Mouse (Mus musculus) hindbrain, embryonic 10.5 days (tissue): ENCODE measurements around the gene E2f3. TPM values are rescaled to one million over a fixed set of nuclear protein-coding genes. Genes with fewer than 3 reads are reported as not detected.

Experiments used
- DNase-seq: peaks from one replicate; pipeline ENCODE4 v3.0.0-alpha.2; 2017; ENCODE audit warnings: low spot score
- H3K27ac ChIP-seq: fragments of 300-500 bp; sonication (generic); 2 replicates; pipeline ENCODE4 v1.5.1; 2016; ENCODE audit warnings: mild to moderate bottlenecking, moderate library complexity
- H3K27me3 ChIP-seq: fragments of 300-500 bp; sonication (generic); 2 replicates; pipeline ENCODE4 v1.6.1; 2016; ENCODE audit warnings: mild to moderate bottlenecking; ENCODE audit not compliant: poor library complexity, insufficient read depth, severe bottlenecking
- H3K36me3 ChIP-seq: fragments of 300-500 bp; sonication (generic); 2 replicates; pipeline ENCODE4 v1.6.1; 2016; ENCODE audit warnings: mild to moderate bottlenecking, moderate library complexity
- H3K4me1 ChIP-seq: fragments of 300-500 bp; sonication (generic); replicated peaks from 2 replicates; pipeline ENCODE4 v1.6.1; 2016; ENCODE audit warnings: mild to moderate bottlenecking
- H3K4me3 ChIP-seq: fragments of 300-500 bp; sonication (generic); 2 replicates; pipeline ENCODE4 v1.5.1; 2016; ENCODE audit warnings: mild to moderate bottlenecking, moderate library complexity
- H3K9me3 ChIP-seq: fragments of 300-500 bp; sonication (generic); 2 replicates; pipeline ENCODE4 v1.6.1; 2016; ENCODE audit warnings: mild to moderate bottlenecking, moderate library complexity
- WGBS: fragments of 180-500 bp; shearing (Covaris S2); methylation state at CpG from one replicate; pipeline ENCODE4 v1.1.7; 2016; 5-methylcytosine and 5-hydroxymethylcytosine counted together
- polyA plus RNA-seq: library from polyadenylated mRNA; unstranded; fragments of >200 nt; fragmentation: Nextera tagmentation; extraction: Ambion mirVana; gene quantifications from 2 replicates; pipeline ENCODE4 v1.2.1, GENCODE M21; 2016

The E2f3 gene
- polyA plus RNA-seq, 1 experiment from 2014 or later: 15.6 TPM

GRCm38 (mm10) chr13:30001041-30001440 is 15.2 kb upstream of the E2f3 start:
- H3K4me3 ChIP-seq: no peak overlapping the region
- DNase-seq: peak; percentile 12
- peaks cover 4% of the 10 kb centered on the region; the same call in 1 of the 2 replicates for H3K4me1 ChIP-seq
- no peaks in the 10 kb centered on the region for H3K9me3 ChIP-seq
- H3K27me3 ChIP-seq: no peaks in the 10 kb centered on the region
- H3K27ac ChIP-seq: no peak overlapping the region
- no peaks in the 10 kb centered on the region for H3K36me3 ChIP-seq
- WGBS: 64% methylated on average over 5 of the region's 5 CpGs

GRCm38 (mm10) chr13:29987956-29988355 is 2.1 kb upstream of the E2f3 start:
- Histone ChIP-seq H3K36me3 (no peaks in the 10 kb centered on the region), H3K9me3 (no peaks in the 10 kb centered on the region), H3K4me1 (peaks cover 20% of the 10 kb centered on the region), H3K27me3 (0 out of 2 replicates have a peak, but pooled peaks cover 4% of the 10 kb centered on the region), H3K27ac (no peak overlapping the region), H3K4me3 (no peak overlapping the region)
- no peak for DNase-seq
- WGBS: 91% methylated on average over 6 of the region's 6 CpGs

- Histone ChIP-seq H3K27ac (peak overlapping the region; percentile 100), H3K27me3 (0 out of 2 replicates have a peak, but pooled peaks cover 4% of the 10 kb centered on the region), H3K36me3 (no peaks in the 10 kb centered on the region; the same call in 1 of the 2 replicates), H3K4me1 (peaks cover 31% of the 10 kb centered on the region), H3K9me3 (no peaks in the 10 kb centered on the region), H3K4me3 (peak overlapping the region; percentile 99)
- 17% methylated on average over 9 of the region's 9 CpGs for WGBS
- no peak for DNase-seq
These were observed 875 bp upstream of the E2f3 start for GRCm38 (mm10) chr13:29986756-29987120.

GRCm38 (mm10) chr13:29985101-29985854 is 585 bp downstream of the E2f3 start:
- DNase-seq: peak; percentile 74
- no peaks in the 10 kb centered on the region for H3K9me3 ChIP-seq
- H3K4me1 ChIP-seq: peaks cover 37% of the 10 kb centered on the region
- peak overlapping the region; percentile 99 for H3K4me3 ChIP-seq
- 0 out of 2 replicates have a peak, but pooled peaks cover 4% of the 10 kb centered on the region for H3K27me3 ChIP-seq
- H3K36me3 ChIP-seq: peaks cover 6% of the 10 kb centered on the region; the same call in 1 of the 2 replicates
- peak overlapping the region; percentile 100 for H3K27ac ChIP-seq
- WGBS: under 1% methylated on average over 62 of the region's 62 CpGs

GRCm38 (mm10) chr13:29984286-29985100 is 1.4 kb downstream of the E2f3 start:
- Histone ChIP-seq H3K4me1 (peaks cover 37% of the 10 kb centered on the region), H3K4me3 (peak overlapping the region; percentile 99), H3K36me3 (peaks cover 14% of the 10 kb centered on the region), H3K27ac (peak overlapping the region; percentile 100), H3K9me3 (no peaks in the 10 kb centered on the region), H3K27me3 (0 out of 2 replicates have a peak, but pooled peaks cover 4% of the 10 kb centered on the region)
- DNase-seq: peak; percentile 83
- WGBS: under 1% methylated on average over 53 of the region's 69 CpGs

GRCm38 (mm10) chr13:29983523-29984191 is 2.2 kb downstream of the E2f3 start:
- under 1% methylated on average over 35 of the region's 35 CpGs for WGBS
- peaks cover 40% of the 10 kb centered on the region for H3K4me1 ChIP-seq
- peak; percentile 58 for DNase-seq

GRCm38 (mm10) chr13:29983037-29983436 is 2.8 kb downstream of the E2f3 start:
- H3K9me3 ChIP-seq: no peaks in the 10 kb centered on the region
- no peaks in the 10 kb centered on the region for H3K27me3 ChIP-seq
- peaks cover 40% of the 10 kb centered on the region for H3K4me1 ChIP-seq
- peak; percentile 14 for DNase-seq
- H3K36me3 ChIP-seq: peaks cover 29% of the 10 kb centered on the region
- 45% methylated on average over 6 of the region's 6 CpGs for WGBS
- H3K27ac ChIP-seq: peak overlapping the region; percentile 100
- peak overlapping the region; percentile 99 for H3K4me3 ChIP-seq

More at GRCm38 (mm10) chr13:29983523-29984191, 2.2 kb downstream of the E2f3 start:
- peaks cover 22% of the 10 kb centered on the region for H3K36me3 ChIP-seq
- H3K27ac ChIP-seq: peak overlapping the region; percentile 100
- 0 out of 2 replicates have a peak, but pooled peaks cover 1% of the 10 kb centered on the region for H3K27me3 ChIP-seq
- H3K4me3 ChIP-seq: peak overlapping the region; percentile 99
- H3K9me3 ChIP-seq: no peaks in the 10 kb centered on the region

GRCm38 (mm10) chr13:29982400-29982799 is 3.5 kb downstream of the E2f3 start:
- WGBS: 81% methylated on average over 3 of the region's 3 CpGs
- H3K4me1 ChIP-seq: peaks cover 40% of the 10 kb centered on the region

GRCm38 (mm10) chr13:29979140-29979564 is 6.7 kb downstream of the E2f3 start:
- no peaks in the 10 kb centered on the region for H3K9me3 ChIP-seq
- H3K4me1 ChIP-seq: peaks cover 31% of the 10 kb centered on the region
- WGBS: 86% methylated on average over 7 of the region's 7 CpGs
- no peak overlapping the region for H3K27ac ChIP-seq
- H3K36me3 ChIP-seq: peaks cover 67% of the 10 kb centered on the region
- H3K4me3 ChIP-seq: no peak overlapping the region
- no peaks in the 10 kb centered on the region for H3K27me3 ChIP-seq
- no peak for DNase-seq

More at GRCm38 (mm10) chr13:29982400-29982799, 3.5 kb downstream of the E2f3 start:
- peak overlapping the region; percentile 99; the same call in 1 of the 2 replicates for H3K4me3 ChIP-seq
- DNase-seq: no peak
- peaks cover 35% of the 10 kb centered on the region for H3K36me3 ChIP-seq
- no peaks in the 10 kb centered on the region for H3K27me3 ChIP-seq
- H3K27ac ChIP-seq: no peak overlapping the region
- no peaks in the 10 kb centered on the region for H3K9me3 ChIP-seq

- peaks cover 83% of the 10 kb centered on the region for H3K36me3 ChIP-seq
- no peak for DNase-seq
- H3K27me3 ChIP-seq: no peaks in the 10 kb centered on the region
- no peaks in the 10 kb centered on the region for H3K9me3 ChIP-seq
- H3K4me3 ChIP-seq: no peak overlapping the region
- WGBS: 93% methylated on average over 11 of the region's 11 CpGs
- peaks cover 15% of the 10 kb centered on the region for H3K4me1 ChIP-seq
- H3K27ac ChIP-seq: no peak overlapping the region
These were observed 8.5 kb downstream of the E2f3 start for GRCm38 (mm10) chr13:29977358-29977757.

- Histone ChIP-seq H3K27ac (no peak overlapping the region), H3K4me3 (no peak overlapping the region), H3K4me1 (peaks cover 4% of the 10 kb centered on the region; the same call in 1 of the 2 replicates), H3K27me3 (no peaks in the 10 kb centered on the region), H3K36me3 (peaks cover 90% of the 10 kb centered on the region), H3K9me3 (no peaks in the 10 kb centered on the region)
- no peak for DNase-seq
- 89% methylated on average over 5 of the region's 5 CpGs for WGBS
These were observed 11.8 kb downstream of the E2f3 start for GRCm38 (mm10) chr13:29974066-29974465.

- no peak for DNase-seq
- Histone ChIP-seq H3K9me3 (no peaks in the 10 kb centered on the region), H3K4me1 (no peaks in the 10 kb centered on the region), H3K4me3 (no peak overlapping the region), H3K27ac (no peak overlapping the region), H3K27me3 (no peaks in the 10 kb centered on the region), H3K36me3 (peaks cover 90% of the 10 kb centered on the region)
- WGBS: 94% methylated on average over 6 of the region's 6 CpGs
These were observed 12.3 kb downstream of the E2f3 start for GRCm38 (mm10) chr13:29973610-29974009.
